Mouse (Mus musculus): Measurements from ENCODE around the gene Nlrp9b.
A peak's percentile ranks its signal among the peaks of the same experiment; 100 is the strongest.
"Not testable (repeated sequence)": the region's sequence is repeated elsewhere in the genome, so short reads cannot be mapped to it uniquely, and the experiment has no call there.

The Nlrp9b gene

GRCm38 (mm10) chr7:19991165-19991564, at the start of gene Nlrp9b:
Gene Nlrp9b (plus strand): TSS chr7:19991465.
- DNase-seq (ENCODE audit: extremely low read depth, insufficient read length, low spot score): not testable (repeated sequence)

GRCm38 (mm10) chr7:19944709-19945108, 46.6 kb upstream of the Nlrp9b start:
- no peak for DNase-seq (ENCODE audit: extremely low read depth, insufficient read length, low spot score)

GRCm38 (mm10) chr7:19945201-19945600, 46.1 kb upstream of the Nlrp9b start:
- no peak for DNase-seq (ENCODE audit: extremely low read depth, insufficient read length, low spot score)

- no peak for DNase-seq (ENCODE audit: extremely low read depth, insufficient read length, low spot score)
Measured at GRCm38 (mm10) chr7:19945821-19946515, 45.3 kb upstream of the Nlrp9b start.

- DNase-seq (ENCODE audit: extremely low read depth, insufficient read length, low spot score): no peak
Measured at GRCm38 (mm10) chr7:19948956-19949355, 42.3 kb upstream of the Nlrp9b start.

GRCm38 (mm10) chr7:19949996-19950395, 41.3 kb upstream of the Nlrp9b start:
- no peak for DNase-seq (ENCODE audit: extremely low read depth, insufficient read length, low spot score)

- no peak for DNase-seq (ENCODE audit: extremely low read depth, insufficient read length, low spot score)
Measured at GRCm38 (mm10) chr7:19950589-19950988, 40.7 kb upstream of the Nlrp9b start, which contains the start of gene Igsf23. Gene Igsf23 (minus strand): TSS chr7:19950756.

- DNase-seq (ENCODE audit: extremely low read depth, insufficient read length, low spot score): peak; percentile 36
Measured at GRCm38 (mm10) chr7:19952320-19952986, 38.8 kb upstream of the Nlrp9b start.

GRCm38 (mm10) chr7:19953054-19953453, 38.2 kb upstream of the Nlrp9b start:
- DNase-seq (ENCODE audit: extremely low read depth, insufficient read length, low spot score): peak; percentile 39

- DNase-seq (ENCODE audit: extremely low read depth, insufficient read length, low spot score): no peak
Measured at GRCm38 (mm10) chr7:19955861-19956260, 35.4 kb upstream of the Nlrp9b start.

- peak; percentile 49 for DNase-seq (ENCODE audit: extremely low read depth, insufficient read length, low spot score)
Measured at GRCm38 (mm10) chr7:19956341-19956781, 34.9 kb upstream of the Nlrp9b start.

GRCm38 (mm10) chr7:19962423-19962822, 28.8 kb upstream of the Nlrp9b start:
- no peak for DNase-seq (ENCODE audit: extremely low read depth, insufficient read length, low spot score)

GRCm38 (mm10) chr7:19964985-19965579, 26.2 kb upstream of the Nlrp9b start, which contains the start of gene Ceacam20:
Gene Ceacam20 (plus strand): TSS chr7:19965412.
- no peak for DNase-seq (ENCODE audit: extremely low read depth, insufficient read length, low spot score)

GRCm38 (mm10) chr7:19969106-19969505, 22.2 kb upstream of the Nlrp9b start:
- DNase-seq (ENCODE audit: extremely low read depth, insufficient read length, low spot score): no peak

GRCm38 (mm10) chr7:19969541-19970090, 21.6 kb upstream of the Nlrp9b start:
- no peak for DNase-seq (ENCODE audit: extremely low read depth, insufficient read length, low spot score)

- DNase-seq (ENCODE audit: extremely low read depth, insufficient read length, low spot score): no peak
Measured at GRCm38 (mm10) chr7:19970196-19970595, 21.1 kb upstream of the Nlrp9b start.

GRCm38 (mm10) chr7:19971516-19971915, 19.7 kb upstream of the Nlrp9b start:
- no peak for DNase-seq (ENCODE audit: extremely low read depth, insufficient read length, low spot score)

- DNase-seq (ENCODE audit: extremely low read depth, insufficient read length, low spot score): not testable (repeated sequence)
Measured at GRCm38 (mm10) chr7:19996721-19997120, 5.5 kb downstream of the Nlrp9b start.

GRCm38 (mm10) chr7:20009987-20010386, 18.7 kb downstream of the Nlrp9b start:
- no peak for DNase-seq (ENCODE audit: extremely low read depth, insufficient read length, low spot score)

GRCm38 (mm10) chr7:20064100-20064499, 72.8 kb downstream of the Nlrp9b start:
- not testable (repeated sequence) for DNase-seq (ENCODE audit: extremely low read depth, insufficient read length, low spot score)

GRCm38 (mm10) chr7:20078118-20078517, 86.9 kb downstream of the Nlrp9b start:
- DNase-seq (ENCODE audit: extremely low read depth, insufficient read length, low spot score): not testable (repeated sequence)

Measured in 3134 (cell line).